Mouse (Mus musculus) left cerebral cortex, adult 9 months (tissue): ENCODE measurements around the gene Wipf2.

Experiments
- DNase-seq, 2 experiments: peaks; one replicate each; pipeline ENCODE4 v3.0.0; 2022; ENCODE audit warnings: low spot score in 2 of 2

The Wipf2 gene

GRCm38 (mm10) chr11:98854116-98854515 is 9.3 kb upstream of the Wipf2 start:
- DNase-seq, result no peak

- no peak for DNase-seq
Measured at GRCm38 (mm10) chr11:98854659-98855058, 8.8 kb upstream of the Wipf2 start.

GRCm38 (mm10) chr11:98858759-98859731 is 4.4 kb upstream of the Wipf2 start:
- peak; percentile 63 to 96 for DNase-seq

- peak; percentile 53 to 65 for DNase-seq
Measured at GRCm38 (mm10) chr11:98863751-98864429, 452 bp downstream of the Wipf2 start.

GRCm38 (mm10) chr11:98867293-98867692 is 3.9 kb downstream of the Wipf2 start:
- DNase-seq, result no peak

- DNase-seq, result no peak
Measured at GRCm38 (mm10) chr11:98869906-98870305, 6.5 kb downstream of the Wipf2 start.

- no peak for DNase-seq
Measured at GRCm38 (mm10) chr11:98870791-98871190, 7.4 kb downstream of the Wipf2 start.

GRCm38 (mm10) chr11:98871416-98871815 is 8.0 kb downstream of the Wipf2 start:
- no peak for DNase-seq

- DNase-seq, result peak; percentile 67 to 84
Measured at GRCm38 (mm10) chr11:98872040-98872439, 8.6 kb downstream of the Wipf2 start.

GRCm38 (mm10) chr11:98873900-98874299 is 10.5 kb downstream of the Wipf2 start:
- DNase-seq, result no peak

- DNase-seq, result no peak
Measured at GRCm38 (mm10) chr11:98877001-98877400, 13.6 kb downstream of the Wipf2 start.

GRCm38 (mm10) chr11:98887703-98888102 is 24.3 kb downstream of the Wipf2 start:
- DNase-seq, result no peak

GRCm38 (mm10) chr11:98889077-98889476 is 25.6 kb downstream of the Wipf2 start:
- no peak for DNase-seq

GRCm38 (mm10) chr11:98889977-98890376 is 26.5 kb downstream of the Wipf2 start:
- no peak for DNase-seq

GRCm38 (mm10) chr11:98892426-98892825 is 29.0 kb downstream of the Wipf2 start:
- no peak for DNase-seq

- no peak for DNase-seq
Measured at GRCm38 (mm10) chr11:98900529-98901125, 37.2 kb downstream of the Wipf2 start.

- DNase-seq, result no peak
Measured at GRCm38 (mm10) chr11:98902621-98903245, 39.3 kb downstream of the Wipf2 start.

- DNase-seq, result no peak
Measured at GRCm38 (mm10) chr11:98904577-98904976, 41.1 kb downstream of the Wipf2 start.

GRCm38 (mm10) chr11:98905033-98905432 is 41.6 kb downstream of the Wipf2 start:
- no peak for DNase-seq

- DNase-seq, result no peak
Measured at GRCm38 (mm10) chr11:98905583-98905982, 42.1 kb downstream of the Wipf2 start.

GRCm38 (mm10) chr11:98907063-98907436 is 43.6 kb downstream of the Wipf2 start:
- no peak for DNase-seq
